Mouse (Mus musculus) cerebellum, postnatal 36 days (tissue): Measurements from ENCODE around the gene Gpr1.
"Not testable (repeated sequence)": the region's sequence is repeated elsewhere in the genome, so short reads cannot be mapped to it uniquely, and the experiment has no call there.

Experiments
- DNase-seq, 2 experiments: peaks; one replicate each; pipeline ENCODE4 v3.0.0; 2021 to 2022; ENCODE audit warnings: mixed read lengths in 2 of 2

Gene Gpr1

DNA sequence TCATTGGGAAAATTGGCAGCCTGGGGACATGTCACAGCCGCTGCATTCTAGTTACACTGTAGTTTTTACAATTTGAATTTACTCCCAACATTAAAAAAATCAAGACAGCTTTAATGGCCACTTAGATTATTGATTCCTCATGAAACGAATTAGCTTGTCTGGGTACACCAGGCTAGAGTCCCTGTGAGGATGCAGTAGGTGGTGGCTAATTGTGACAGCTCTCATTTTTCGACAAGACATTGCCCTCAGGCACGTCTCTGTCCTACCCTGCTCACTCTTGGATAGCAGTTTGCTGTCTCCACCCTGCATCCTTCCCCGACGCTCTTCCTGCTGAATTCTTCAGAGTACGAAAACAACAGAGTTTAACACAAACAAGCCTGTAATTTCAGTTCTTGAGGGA, 288 bp upstream of the Gpr1 start:
- DNase-seq, result no peak

DNA sequence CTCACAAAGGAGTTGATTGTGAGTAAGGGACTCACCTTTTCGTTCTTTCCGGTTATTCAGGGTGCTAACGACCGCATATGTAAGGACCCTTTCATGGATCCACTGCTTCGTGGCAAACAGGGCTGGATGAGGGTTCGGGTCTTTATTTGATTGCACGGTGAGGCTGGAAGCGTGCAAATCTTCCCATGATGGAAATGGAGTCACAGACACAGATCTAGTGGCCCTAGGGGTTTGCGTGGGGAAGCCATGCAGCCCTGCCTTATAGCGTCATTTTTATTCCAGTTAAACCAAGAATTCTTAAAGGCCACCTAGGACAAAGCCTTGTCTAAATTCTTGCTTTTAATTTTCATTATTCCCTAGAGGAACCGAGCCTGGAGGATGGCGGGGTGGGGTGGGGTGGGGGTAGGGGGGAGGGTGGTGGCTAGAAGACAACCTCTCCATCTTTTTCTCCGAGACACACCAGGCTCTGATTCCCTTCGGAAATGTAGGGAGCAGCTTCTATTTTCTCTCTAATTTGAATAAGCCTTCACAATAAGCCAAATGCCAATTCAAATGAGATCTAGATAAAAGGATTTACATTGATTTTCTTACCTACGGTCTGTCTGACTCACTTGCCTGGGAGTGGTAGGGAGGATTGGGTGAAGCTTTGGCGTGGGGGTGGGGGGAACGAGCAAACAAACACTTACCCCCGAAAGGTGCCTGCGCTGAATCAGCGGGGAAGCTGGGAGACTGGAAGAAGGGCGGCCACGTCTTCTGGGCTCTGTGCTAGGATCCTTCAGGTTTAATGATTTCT, 669 bp downstream of the Gpr1 start:
- DNase-seq, result no peak

DNA sequence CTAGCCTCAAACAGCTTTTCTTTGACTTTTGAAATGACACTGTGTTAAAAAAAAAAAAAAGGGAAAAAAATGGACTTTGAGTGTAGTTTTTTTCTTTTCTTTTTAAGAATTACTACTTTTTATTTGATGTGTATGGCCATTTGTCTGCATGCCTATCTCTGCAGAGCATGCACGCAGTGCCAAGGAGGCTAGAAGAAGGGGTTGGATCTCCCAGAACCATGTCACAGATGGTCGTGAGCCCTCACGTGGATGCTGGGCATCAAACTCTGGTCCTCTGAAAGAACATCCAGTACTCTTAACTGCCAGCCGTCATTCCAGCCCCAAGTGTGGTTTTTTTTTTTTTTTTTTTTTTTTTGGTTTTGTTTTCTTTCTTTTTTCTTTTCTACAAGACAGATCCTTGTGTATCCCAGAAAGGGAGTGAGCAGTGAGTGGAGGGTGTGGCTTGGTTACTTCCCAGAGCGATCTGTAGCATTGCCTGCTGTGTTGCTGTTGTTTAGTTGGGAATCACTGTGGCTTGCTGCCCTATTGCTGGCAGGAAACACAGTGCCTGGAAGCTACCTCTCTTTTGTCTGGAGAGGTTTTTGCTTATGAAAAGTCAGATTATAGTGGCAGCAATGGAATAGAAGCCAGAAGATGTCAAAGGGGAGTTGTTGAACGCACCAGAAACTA, 4.3 kb downstream of the Gpr1 start:
- no peak for DNase-seq

DNA sequence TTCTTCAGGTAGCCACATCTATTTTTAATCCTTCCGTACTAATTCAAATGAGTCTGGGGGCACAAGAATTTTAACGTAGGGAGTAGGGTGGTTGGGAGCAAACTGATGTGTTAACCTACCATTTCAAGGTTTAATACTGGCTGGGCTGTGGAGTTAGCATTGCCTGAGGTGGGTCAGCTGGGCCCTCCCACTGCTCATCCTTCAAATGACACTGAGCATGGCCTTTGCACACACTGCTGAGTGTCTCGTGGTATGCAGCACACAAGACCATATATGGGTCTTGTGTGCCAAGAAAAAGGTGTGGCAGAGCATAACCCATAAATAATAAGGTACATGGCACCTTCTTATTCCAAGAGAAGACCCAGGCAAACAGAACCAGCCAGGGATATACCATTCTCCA, 6.7 kb downstream of the Gpr1 start:
- DNase-seq, result no peak

DNA sequence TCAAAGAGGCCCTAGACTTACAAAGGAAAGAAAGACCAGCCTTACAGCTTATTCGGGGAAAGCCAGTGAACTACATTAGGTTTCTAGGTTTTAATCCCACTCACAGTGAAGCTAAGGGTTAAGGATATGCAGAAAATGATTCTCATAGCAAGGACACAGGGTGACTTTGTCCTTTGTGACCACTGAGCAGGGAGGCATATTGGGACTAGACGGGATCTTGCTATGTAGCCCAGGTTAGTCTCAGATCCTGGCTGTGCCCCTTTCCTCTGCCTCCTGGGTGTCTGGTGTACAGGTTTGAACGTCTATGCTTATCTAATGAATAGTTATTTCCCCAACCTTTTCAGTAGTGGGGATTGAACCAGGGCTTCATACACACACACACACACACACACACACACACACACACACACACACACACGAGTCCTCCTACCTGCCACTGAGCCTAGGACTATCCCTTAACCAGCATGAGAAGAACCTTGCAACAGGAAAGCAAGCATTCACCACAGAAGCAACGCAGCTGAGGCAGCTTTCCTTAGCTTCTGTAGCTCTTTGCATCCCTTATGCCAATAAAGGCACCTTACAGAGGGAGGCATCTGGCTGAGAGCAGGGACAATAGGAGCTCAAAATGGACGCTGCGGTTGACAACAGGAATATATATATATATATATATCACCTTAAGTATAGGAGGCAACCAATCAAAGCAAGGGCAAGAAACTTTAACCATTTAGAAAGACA, 9.5 kb downstream of the Gpr1 start:
- no peak for DNase-seq

DNA sequence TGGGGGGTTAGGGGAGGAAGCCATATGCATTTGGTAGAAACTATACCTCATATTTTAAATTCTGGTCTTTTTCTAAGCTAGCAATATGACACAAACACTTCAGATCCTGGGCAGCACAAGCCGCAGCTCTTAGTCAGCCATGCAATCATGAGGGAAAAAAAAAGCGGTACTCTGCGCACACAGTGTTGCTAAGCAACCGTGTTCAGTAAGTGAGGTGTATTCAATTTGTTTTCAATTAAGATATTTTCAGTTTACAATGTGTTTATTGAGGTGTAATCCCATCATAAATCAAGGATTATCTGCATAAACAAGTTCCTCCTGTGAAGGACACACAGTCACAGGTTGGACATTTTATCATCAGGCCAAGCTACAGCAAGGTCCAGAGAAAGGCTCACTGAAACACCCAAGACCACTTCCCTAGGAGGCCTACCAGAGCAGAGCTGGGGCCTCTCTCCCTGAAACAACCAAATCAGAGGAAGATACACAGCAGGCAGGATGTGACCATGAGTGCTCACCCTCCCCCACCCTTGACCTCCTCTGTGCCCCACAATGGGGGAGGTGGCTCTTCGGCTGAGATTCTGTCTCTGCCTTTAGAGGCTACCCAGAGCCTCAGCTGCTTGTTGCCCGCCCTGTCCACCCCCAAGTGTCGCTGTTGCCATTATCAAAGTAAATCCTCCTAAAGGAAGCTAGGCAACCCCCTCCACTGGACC, 10.2 kb downstream of the Gpr1 start:
- no peak for DNase-seq

GRCm38 (mm10) chr1:63203471-63203870, 10.9 kb downstream of the Gpr1 start:
- DNase-seq, result no peak

- no peak for DNase-seq
Measured at GRCm38 (mm10) chr1:63201672-63202071, 12.7 kb downstream of the Gpr1 start.

GRCm38 (mm10) chr1:63200322-63200721, 14.0 kb downstream of the Gpr1 start:
- no peak for DNase-seq

- DNase-seq, result no peak
Measured at GRCm38 (mm10) chr1:63199387-63199786, 15.0 kb downstream of the Gpr1 start.

- no peak for DNase-seq
Measured at GRCm38 (mm10) chr1:63195848-63196512, 18.4 kb downstream of the Gpr1 start.

- DNase-seq, result no peak
Measured at GRCm38 (mm10) chr1:63192306-63193065, 21.9 kb downstream of the Gpr1 start.

DNA sequence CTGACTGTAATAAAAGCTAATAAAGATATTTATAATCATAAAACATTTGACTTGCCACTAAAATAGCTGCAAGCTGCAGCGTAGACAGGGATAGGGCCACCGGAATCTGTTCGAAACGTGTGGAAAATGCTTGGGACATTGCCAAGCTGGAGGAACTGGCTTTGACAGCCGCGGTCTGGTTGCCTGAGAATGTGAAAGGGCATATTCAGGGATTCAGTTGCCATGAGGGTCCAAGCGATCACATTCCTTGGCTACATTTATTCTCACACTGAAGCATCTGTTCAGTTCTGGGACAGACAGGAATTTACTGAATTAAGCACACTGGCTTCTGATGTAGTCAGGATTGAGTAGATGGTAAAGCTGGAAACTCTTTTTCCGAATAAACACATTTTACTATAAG, 23.5 kb downstream of the Gpr1 start:
- no peak for DNase-seq

GRCm38 (mm10) chr1:63188536-63188935, 25.8 kb downstream of the Gpr1 start:
- DNase-seq, result no peak

GRCm38 (mm10) chr1:63185430-63185829, 28.9 kb downstream of the Gpr1 start:
- DNase-seq, result not testable (repeated sequence)

DNA sequence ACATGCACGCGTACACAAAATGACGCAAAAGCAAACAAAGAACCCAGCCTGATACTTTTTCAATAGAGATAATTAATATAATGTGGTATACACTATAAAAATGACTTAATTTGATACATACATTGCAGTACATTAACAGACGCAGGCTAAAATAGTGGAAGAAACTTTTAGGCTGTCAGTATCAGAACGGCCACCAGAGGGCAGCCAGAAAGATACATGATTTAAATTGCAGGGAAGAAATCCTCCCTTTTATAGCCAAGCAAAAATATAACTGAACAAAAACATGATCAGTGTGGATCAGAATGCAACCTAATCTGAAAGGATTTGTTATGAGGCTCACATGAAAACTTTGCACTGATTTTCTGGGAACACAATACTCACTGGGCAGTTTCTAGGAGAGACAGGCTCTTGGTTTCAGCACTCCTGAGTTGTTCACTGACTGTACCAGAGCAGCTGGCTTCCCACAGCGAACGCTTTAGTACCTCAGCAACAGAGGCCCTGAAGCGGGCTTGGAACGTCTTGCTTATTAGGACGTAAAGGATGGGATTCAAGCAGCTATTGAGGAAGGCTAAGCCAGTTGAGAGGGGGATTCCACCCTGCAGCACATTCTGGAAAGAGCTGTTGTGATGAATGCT, 31.6 kb downstream of the Gpr1 start:
- DNase-seq, result peak; percentile 53 to 66

GRCm38 (mm10) chr1:63182212-63182611, 32.1 kb downstream of the Gpr1 start:
- peak; percentile 82 to 86 for DNase-seq

DNA sequence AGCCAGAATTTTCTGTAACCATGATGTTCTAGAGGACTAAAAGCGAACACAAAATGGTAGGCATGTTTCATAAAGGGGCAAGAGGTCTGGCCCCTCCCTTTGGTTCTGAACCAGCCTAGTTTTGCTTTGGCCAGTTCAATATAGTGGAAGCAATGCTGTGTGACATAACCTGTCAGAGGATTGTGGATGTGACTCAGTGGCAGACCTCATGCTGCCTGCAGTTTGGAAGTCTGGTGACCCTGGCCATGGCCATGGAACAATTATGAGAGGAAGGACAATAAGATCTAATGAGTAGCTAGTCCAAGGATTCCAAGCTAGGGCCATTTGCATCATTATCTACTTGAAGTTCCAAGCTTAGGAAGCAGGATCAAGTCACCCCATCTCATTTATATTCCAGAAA, 32.9 kb downstream of the Gpr1 start:
- DNase-seq, result no peak

GRCm38 (mm10) chr1:63181019-63181418, 33.3 kb downstream of the Gpr1 start:
- DNase-seq, result peak; percentile 87 to 93

GRCm38 (mm10) chr1:63180575-63180974, 33.8 kb downstream of the Gpr1 start:
- not testable (repeated sequence) for DNase-seq

- DNase-seq, result no peak
Measured at GRCm38 (mm10) chr1:63180122-63180521, 34.2 kb downstream of the Gpr1 start.
